Mouse (Mus musculus): ENCODE measurements around the gene Helz. TPM values are rescaled to one million over a fixed set of nuclear protein-coding genes. Genes with fewer than 3 reads are reported as not detected.
"Not testable (repeated sequence)": the region's sequence is repeated elsewhere in the genome, so short reads cannot be mapped to it uniquely, and the experiment has no call there.

The Helz gene
- total RNA-seq (2021), result 10 to 100 TPM; 25.3 to 28.0 TPM

GRCm38 (mm10) chr11:107547351-107548203 is at the start of gene Helz:
Gene Helz, plus strand, starts transcription at chr11:107547930.
- peak; percentile 34 for DNase-seq (ENCODE audit: low spot score)
- intact Hi-C loops (cut with DNase I), result loop anchor here (5.0 kb wide), 1 partner anchor 35 kb away; no protein-coding TSS in a partner anchor

GRCm38 (mm10) chr11:107502801-107503200 is 44.9 kb upstream of the Helz start:
- intact Hi-C loops (cut with DNase I), result no loop called here
- no peak for DNase-seq (ENCODE audit: low spot score)

GRCm38 (mm10) chr11:107504364-107504763 is 43.4 kb upstream of the Helz start:
- intact Hi-C loops (cut with DNase I); DNase-seq (ENCODE audit: low spot score): not testable (repeated sequence)

GRCm38 (mm10) chr11:107506260-107506659 is 41.5 kb upstream of the Helz start:
- no peak for DNase-seq (ENCODE audit: low spot score)
- intact Hi-C loops (cut with DNase I), result no loop called here

GRCm38 (mm10) chr11:107509631-107510338 is 37.9 kb upstream of the Helz start:
- intact Hi-C loops (cut with DNase I), result loop anchor here (2.0 to 5.0 kb wide), 4 partner anchors 38 to 343 kb away; partner anchors contain the start of gene Helz

GRCm38 (mm10) chr11:107510362-107511269 is 37.1 kb upstream of the Helz start:
- DNase-seq (ENCODE audit: low spot score), result peak; percentile 19
- intact Hi-C loops (cut with DNase I), result loop anchor here (2.0 to 5.0 kb wide), 4 partner anchors 37 to 342 kb away; partner anchors contain the start of gene Helz

More at GRCm38 (mm10) chr11:107509631-107510338, 37.9 kb upstream of the Helz start:
- DNase-seq (ENCODE audit: low spot score), result no peak

- intact Hi-C loops (cut with DNase I), result loop anchor here (2.0 to 5.0 kb wide), 4 partner anchors 35 to 341 kb away; partner anchors contain the start of gene Helz
- DNase-seq (ENCODE audit: low spot score), result peak; percentile 6
Observed at GRCm38 (mm10) chr11:107511954-107512353, 35.8 kb upstream of the Helz start.

- intact Hi-C loops (cut with DNase I), result loop anchor here (5.0 kb wide), 3 partner anchors 34 to 104 kb away; partner anchors contain the start of gene Helz
- DNase-seq (ENCODE audit: low spot score), result no peak
Observed at GRCm38 (mm10) chr11:107513047-107513446, 34.7 kb upstream of the Helz start.

- intact Hi-C loops (cut with DNase I), result no loop called here
- DNase-seq (ENCODE audit: low spot score), result no peak
Observed at GRCm38 (mm10) chr11:107516387-107516786, 31.3 kb upstream of the Helz start.

- no peak for DNase-seq (ENCODE audit: low spot score)
- intact Hi-C loops (cut with DNase I), result no loop called here
Observed at GRCm38 (mm10) chr11:107518645-107519429, 28.9 kb upstream of the Helz start.

- intact Hi-C loops (cut with DNase I), result no loop called here
- no peak for DNase-seq (ENCODE audit: low spot score)
Observed at GRCm38 (mm10) chr11:107521153-107521552, 26.6 kb upstream of the Helz start.

GRCm38 (mm10) chr11:107524966-107525365 is 22.8 kb upstream of the Helz start:
- no peak for DNase-seq (ENCODE audit: low spot score)
- intact Hi-C loops (cut with DNase I), result no loop called here

- intact Hi-C loops (cut with DNase I), result no loop called here
- no peak for DNase-seq (ENCODE audit: low spot score)
Observed at GRCm38 (mm10) chr11:107527632-107528031, 20.1 kb upstream of the Helz start.

- intact Hi-C loops (cut with DNase I), result no loop called here
- no peak for DNase-seq (ENCODE audit: low spot score)
Observed at GRCm38 (mm10) chr11:107529320-107529719, 18.4 kb upstream of the Helz start.

GRCm38 (mm10) chr11:107531445-107531844 is 16.3 kb upstream of the Helz start:
- DNase-seq (ENCODE audit: low spot score), result no peak
- intact Hi-C loops (cut with DNase I), result no loop called here

GRCm38 (mm10) chr11:107532271-107532670 is 15.5 kb upstream of the Helz start:
- intact Hi-C loops (cut with DNase I), result no loop called here
- no peak for DNase-seq (ENCODE audit: low spot score)

- DNase-seq (ENCODE audit: low spot score), result no peak
- intact Hi-C loops (cut with DNase I), result no loop called here
Observed at GRCm38 (mm10) chr11:107538994-107539393, 8.7 kb upstream of the Helz start.

GRCm38 (mm10) chr11:107540339-107540738 is 7.4 kb upstream of the Helz start:
- intact Hi-C loops (cut with DNase I), result no loop called here
- DNase-seq (ENCODE audit: low spot score), result no peak

Measured in heart, postnatal 25 days (tissue).